Mouse (Mus musculus): ENCODE measurements at regions not wholly inside any gene's neighbourhood (a gene's known extent, or its start where the extent isn't known, plus 50 kb on each side); places are given as distances from the start of the nearest gene placed in this dataset.
A peak's percentile ranks its signal among the peaks of the same experiment; 100 is the strongest.

DNA sequence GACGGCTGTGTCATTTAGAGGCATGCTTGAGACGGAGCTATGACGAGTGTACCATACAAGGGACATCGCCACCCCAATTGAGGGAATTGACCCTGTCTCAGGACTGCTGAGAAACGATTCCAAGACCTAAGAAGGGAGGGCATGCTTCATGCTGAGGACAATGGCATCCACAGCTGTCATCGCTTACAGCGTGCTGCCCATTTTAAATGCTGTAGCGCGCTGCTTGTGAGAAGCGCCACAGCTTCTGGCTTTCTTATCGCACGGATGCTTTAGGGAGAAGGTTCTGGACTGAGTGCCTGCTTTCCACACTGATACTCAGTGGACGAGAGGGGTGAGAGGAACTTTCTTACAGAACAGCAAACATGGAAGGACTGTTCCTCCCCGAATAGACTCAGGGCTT, 357.8 kb upstream of the Arglu1 start:
- no peak for DNase-seq (ENCODE audit: low spot score in 2 of 2)

DNA sequence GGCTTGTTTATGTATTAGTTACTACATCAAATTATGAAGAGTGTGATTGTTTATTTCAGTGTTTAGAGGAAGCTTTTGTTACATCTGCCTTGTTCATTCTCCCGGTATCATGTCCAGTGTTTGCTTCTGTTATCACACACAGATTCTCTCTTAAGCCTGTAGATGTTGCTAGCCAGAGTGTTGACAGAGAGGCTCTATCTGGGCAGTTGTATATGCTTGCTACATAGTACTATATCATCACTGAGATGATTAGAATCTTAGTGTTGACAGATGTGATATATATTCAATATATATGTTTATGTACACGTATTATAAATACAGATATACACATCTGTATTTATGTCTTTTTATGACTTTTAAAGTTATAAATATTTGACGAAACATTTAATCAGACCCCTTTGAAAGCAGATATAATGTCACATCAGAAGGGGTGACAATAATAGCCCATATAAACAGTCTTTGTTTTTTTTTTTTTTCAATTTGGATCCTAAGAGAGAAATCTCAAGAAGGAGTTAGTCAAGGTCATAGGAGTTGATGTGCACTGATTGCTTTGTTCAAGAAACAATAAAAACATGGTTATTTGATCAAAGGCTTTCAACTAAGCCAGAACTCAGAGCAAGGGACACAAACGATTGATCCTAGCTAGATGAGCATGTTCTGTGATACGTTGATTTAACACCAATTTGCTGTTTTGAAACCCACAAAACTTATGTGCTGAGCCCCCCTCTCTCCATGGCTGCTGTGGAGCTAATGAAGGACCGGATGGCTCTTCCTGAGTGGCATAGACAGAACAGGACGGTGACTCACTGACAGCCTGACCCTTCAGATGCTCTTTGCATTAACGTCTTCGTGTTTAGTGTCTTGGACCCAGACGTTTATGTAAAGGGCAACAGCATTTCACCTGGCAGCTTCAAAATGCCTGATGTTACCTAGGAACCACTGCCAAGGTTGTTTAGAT, 352.8 kb upstream of the Arglu1 start:
- DNase-seq (ENCODE audit: low spot score in 2 of 2): no peak

DNA sequence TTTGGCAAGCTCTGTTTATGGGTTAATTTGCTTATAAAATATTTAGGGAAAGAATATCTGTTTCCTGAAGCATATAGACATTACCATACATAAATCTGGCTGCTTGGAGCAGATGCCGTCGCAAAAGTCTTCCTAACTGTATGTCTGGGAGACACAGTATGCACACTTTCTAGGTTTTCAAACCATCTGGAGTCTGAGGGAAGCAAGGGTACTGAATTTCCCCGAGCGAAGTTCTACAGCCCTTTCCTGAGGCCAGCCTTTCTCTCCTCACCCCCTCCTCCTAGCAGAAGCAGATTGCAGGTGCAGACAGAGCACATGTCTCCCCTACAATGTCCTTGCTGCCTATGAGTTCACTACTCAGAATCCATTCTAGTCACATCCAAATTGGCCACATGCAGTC, 338.8 kb upstream of the Arglu1 start:
- DNase-seq (ENCODE audit: low spot score in 2 of 2): no peak

DNA sequence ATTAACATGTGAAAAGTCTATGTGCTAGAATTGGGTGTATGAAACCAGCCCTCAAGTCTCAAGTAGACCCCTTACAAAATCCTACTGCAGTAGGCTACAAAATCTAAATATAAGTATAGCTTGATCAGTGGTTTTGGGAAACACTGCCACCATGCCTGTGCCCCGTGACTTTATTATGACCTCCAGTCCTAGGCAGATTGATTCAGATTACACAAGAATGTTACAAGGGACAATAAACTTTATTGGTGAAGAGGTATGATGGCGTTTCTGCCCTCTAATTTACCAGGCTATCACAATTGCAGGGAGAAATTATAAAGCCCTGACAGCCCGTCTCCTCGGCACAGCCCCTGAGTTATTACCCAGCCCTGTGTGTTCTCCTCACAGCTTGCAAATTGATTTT, 337.4 kb upstream of the Arglu1 start:
- DNase-seq (ENCODE audit: low spot score in 2 of 2): no peak

DNA sequence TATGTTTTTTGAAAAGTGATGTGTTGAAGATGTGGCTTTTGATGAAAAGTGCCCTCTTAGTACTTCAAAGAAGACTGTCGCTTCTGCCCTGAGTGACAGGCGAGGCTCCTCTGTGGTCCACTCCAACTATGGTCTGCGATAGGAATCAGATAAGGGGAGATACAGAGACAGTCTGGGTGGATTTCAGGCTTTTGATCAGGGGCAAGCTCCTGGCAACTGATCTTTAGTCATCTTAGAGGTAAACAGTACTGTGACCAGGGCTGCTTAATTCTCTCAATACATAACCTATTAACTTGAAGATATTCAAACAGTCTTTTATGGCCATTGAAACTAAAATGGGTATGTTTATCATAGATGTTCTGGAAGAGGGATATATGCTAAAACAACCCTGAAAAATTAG, 335.6 kb upstream of the Arglu1 start:
- DNase-seq (ENCODE audit: low spot score in 2 of 2): no peak

DNA sequence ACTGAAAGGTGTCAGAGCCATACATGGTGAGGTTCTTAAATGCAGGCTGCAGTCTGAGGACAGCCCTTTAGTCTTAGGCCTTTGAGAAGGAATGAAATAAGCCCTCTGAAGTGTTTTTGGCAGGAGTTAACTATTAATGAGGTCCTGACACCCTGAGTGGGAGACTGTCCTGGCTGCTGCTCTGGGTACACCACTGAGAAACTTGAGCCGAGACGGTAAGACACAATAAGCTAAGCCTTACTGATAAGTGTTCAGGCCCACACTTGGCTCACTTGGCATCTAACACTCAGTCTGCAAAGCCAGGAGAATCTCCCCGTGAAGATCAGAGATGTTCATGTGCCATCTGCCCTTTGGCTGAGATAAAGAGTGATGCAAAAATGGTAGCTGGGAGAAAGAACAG, 335.1 kb upstream of the Arglu1 start:
- DNase-seq (ENCODE audit: low spot score in 2 of 2): no peak

DNA sequence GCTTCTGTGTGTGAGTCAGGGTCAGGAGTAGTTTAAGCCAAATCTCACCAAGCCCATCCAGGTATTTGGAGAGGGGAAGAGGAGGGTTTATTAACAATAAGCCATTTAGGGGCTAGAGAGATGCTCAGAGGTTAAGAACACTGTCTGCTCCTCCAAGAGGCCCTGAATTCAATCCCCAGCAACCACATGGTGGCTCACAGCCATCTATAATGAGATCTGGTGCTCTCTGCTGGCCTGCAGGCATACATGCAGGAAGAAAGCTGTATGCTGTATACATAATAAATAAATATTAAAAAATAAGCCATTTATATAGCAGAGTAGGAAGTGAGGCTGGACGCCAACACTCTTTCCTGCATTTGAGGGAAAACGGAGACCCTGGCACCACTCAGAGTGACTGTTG, 330.4 kb upstream of the Arglu1 start:
- no peak for DNase-seq (ENCODE audit: low spot score in 2 of 2)

DNA sequence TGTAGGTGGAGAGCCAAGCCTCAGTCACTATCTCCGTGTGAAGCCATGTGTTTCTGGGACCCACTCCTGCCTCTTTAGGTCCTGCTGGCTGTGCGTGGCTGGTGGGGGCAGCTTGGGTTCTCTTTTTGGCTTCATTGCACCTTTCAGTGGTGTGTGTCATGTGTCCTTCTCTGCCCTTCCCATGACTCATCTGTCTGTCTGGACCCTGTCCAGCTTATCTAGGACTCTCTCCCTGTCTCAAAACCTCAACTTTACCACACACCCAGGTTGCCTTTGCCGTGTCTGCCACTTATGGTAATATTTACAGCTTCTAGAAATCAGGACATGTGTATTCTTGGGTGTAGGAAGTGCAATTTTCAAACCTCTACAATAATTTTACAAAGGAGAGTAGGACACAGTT, 329.9 kb upstream of the Arglu1 start:
- DNase-seq (ENCODE audit: low spot score in 2 of 2): no peak

DNA sequence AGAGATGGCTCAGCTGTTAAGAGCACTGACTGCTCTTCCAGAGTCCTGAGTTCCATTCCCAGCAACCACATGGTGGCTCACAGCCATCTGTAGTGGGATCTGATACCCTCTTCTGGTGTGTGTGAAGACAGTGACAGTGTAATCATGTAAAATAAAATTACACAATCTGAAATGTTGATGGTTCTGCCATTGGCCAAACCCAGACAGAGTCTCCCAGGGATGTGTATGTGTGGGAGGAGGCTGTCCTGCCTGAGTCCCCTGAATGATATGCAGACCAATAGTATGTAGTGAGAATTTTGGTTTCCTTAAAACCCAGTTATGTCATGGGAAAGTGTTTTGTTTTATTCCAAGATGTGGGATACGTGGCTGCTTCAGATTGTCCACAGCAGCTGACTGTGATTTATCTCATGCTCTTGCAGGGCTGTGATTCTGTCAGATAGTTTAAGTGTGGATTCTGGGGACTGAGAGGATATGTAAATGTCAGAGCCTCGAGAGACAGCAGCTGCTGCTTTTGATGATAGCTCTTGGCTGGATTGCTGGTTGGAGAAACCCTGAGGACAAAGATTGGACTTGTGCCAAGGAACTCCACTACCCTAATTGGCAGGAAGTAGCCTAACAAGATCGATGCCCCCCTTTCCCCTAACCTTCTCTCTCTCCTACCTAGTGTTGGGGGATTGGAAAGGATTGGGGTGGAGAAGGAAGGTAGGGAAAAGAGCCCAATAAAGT, 321.6 kb upstream of the Arglu1 start:
- no peak for DNase-seq (ENCODE audit: low spot score in 2 of 2)

DNA sequence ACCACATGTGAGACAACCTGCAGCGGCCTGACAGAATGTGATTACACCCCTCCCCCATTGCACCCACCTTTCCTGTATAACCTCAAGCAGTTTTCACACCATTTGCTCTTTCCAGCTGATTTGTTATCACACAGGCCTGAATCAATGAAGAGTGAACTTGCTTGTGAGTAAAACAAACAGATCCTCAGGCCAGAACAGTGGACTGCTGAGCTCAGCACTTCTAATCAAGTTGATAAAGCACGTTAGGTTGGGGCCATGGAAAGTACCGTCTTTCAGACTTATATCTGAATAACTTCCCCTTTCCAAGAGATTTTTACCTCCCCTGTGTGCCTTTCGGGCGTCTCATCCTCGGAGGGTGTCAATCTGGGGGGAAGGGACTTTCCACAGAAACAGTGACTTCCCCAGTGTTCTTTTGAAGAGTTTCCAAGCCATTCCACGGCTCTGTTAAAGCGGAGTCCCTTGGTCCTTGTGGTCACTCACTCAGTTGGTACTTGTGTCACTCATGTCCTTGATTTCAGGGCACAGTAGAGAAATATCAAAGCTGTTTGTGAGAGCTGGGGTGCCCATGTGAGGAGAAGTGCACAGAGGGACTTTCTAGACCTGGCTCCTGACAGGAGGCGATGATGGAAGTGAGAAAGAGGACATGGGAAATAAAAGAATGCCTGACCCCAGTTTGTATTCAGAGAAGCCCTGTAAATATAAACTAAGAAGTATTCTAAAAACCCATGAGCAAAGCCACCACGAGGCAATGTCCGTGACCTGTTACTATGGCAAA, 317.9 kb upstream of the Arglu1 start:
- no peak for DNase-seq (ENCODE audit: low spot score in 2 of 2)

DNA sequence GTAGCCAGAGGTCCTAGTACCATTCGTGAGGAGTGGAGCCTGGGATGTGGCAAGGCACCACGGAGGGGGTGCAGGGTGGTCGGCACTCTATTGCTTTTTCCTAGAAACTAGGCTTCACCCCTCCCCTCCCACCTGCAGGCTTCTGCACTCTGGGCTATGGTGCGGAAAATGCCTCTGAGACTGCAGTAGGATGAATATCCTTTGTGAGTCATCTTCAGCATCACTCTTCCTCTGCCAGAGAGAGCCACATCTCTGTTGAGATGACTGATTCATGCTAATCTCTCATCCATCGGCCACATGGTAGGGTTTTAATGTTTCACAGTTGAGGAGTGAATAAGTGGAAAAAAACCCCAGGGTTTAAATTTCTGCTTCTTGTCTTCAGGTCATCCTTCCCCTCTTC, 309.6 kb upstream of the Arglu1 start:
- no peak for DNase-seq (ENCODE audit: low spot score in 2 of 2)

DNA sequence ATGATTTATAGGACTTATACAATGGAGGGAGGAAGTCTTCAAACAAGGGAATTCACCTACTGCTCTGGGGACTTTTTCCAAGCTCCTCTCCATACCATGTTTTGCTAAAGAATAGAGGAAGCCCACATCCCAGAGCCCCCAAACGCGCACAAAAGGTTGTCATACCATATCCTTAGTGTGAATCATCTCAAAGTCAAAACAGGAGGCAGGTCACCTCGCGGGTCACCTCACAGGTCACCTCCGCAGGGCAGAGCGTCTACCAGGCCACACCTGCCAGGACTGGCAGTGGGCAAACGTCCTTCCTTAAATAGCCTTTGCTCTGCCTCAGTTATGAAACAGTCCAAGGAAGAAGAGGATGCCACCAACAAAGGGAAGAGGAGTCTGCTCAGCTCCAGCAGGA, 307.3 kb upstream of the Arglu1 start:
- no peak for DNase-seq (ENCODE audit: low spot score in 2 of 2)

DNA sequence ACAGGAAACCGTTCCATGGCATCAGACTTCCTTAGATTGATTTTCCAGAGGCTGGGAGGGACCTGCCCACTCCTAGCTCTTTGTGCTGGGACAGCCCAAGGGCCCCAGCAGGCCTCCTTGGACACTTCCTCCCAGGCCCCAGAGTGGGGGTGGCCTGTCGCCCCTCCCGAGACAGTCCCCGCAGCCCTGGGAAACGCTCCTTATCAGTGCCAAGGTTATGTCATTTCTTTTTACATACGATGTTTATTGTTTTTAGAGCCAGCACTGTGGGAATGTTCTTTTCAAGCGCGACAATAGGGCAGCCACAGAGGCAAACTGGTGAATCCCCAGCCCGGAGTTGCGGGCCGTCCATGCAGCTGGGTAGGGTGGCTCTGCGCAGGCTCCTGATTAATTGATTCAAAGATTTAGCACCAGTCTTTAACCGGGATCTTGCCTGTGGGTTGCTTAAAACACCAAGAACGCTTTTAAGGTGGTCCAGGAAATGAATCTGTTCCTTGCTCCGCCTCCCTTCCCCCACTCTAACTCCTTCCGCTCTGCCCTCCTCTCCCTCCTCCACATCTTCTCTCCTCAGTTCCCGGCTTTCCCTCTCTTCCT, 304.4 kb upstream of the Arglu1 start:
- peak in 1 of 2 experiments; percentile 29 for DNase-seq (ENCODE audit: low spot score in 2 of 2)

DNA sequence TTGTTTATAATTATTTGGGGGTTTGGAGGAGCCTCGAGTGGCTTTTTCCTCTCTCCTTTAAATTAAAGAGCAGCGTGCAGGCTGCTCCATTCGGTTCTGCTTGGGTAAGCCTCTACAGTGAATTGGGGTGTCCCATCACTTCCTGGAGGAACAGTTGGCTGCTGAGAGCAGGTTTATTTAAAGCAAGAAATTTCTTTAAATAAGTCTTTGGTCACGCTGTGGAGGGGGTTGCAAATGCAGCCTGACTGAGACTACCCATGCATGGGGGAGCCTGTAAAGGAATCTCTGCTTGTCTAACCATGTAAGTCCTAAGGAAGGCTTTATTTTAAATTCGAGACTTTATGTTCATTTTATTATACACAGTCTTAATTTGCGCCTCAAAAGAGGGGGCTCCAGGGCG, 303.7 kb upstream of the Arglu1 start:
- no peak for DNase-seq (ENCODE audit: low spot score in 2 of 2)

DNA sequence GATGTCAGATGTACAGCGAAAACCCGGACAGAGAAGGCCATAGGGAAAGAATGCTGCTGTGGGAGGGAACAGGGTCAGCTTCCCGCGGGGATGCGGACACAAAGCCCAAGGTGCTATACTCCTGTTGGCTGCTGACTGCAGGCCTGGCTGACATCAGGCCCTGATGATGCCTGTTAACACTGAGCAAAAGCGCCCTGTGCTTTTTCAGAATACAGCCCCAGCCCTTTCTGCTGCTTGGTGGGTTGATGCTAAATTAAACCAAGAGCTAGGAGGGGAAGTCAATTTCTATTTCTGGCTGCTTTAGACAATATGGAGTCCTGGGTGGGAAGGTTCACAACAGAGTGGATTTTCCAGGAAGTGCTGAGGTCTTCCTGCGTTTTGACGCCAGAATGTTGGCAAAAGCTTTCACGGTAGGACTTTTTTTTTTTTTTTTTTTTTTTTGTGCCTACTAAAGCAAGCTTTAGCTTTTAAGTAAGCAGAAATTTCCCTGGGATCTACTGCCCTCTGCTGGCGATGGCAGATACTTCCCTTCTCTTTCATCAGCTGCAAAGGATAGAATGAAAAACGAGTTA, 302.2 kb upstream of the Arglu1 start:
- DNase-seq (ENCODE audit: low spot score in 2 of 2): peak; percentile 60 to 84

DNA sequence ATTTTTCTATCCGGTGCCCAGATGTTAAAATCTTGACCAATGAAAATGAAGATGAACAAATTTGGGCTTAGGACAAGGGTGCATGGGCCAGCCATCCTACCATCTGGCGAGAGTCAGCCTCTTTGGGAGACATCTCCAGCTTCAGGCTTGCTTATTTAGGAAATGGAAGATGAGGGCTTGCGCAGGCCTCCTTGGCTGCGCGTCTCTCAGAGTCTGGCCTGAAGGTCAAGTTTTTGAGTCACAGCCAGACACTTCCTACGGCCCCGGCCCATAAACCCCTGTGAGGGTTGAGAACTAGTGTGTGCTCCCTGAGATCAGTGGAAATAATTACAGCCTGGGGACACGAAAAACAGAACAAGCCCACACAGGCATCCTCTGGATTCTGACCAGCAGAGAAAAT, 300.7 kb upstream of the Arglu1 start:
- DNase-seq (ENCODE audit: low spot score in 2 of 2): no peak

DNA sequence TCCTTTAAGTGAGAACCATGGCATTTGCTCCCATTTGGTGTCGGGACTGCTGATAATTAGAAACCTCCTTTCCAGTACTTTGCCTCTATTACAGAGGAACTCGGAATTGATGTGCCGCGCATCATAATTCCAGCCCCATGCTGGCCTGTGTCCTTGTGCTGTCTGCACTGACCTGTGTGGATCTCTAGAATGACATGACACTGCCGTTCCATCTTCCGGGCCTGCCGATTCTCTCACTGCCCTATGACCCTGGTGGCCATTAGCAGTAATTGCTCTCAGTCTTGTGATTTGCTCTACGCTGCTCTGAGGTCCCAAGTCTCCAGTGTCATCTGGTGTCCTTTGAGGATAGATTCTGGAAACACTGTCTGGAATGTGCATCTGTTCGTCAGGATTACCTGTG, 295.7 kb upstream of the Arglu1 start:
- no peak for DNase-seq (ENCODE audit: low spot score in 2 of 2)

DNA sequence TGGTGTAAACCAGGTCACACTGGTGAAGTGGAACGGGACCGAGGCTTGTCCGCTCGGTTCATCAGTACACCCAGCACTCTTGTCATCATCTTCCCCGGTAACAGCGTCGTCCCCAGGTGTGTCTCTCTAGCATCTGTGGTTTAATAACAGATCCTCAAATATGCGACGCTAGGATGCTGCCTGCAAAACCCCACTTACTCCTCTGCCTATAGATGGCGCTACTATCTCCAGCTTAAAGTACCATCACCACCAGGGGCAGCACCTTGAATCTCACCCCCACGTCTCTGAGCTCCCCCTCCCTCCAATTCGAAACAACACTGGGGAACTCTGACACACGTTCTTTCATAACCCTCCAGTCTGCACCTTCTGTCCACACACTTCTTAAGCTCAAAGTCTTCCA, 295.1 kb upstream of the Arglu1 start:
- no peak for DNase-seq (ENCODE audit: low spot score in 2 of 2)

DNA sequence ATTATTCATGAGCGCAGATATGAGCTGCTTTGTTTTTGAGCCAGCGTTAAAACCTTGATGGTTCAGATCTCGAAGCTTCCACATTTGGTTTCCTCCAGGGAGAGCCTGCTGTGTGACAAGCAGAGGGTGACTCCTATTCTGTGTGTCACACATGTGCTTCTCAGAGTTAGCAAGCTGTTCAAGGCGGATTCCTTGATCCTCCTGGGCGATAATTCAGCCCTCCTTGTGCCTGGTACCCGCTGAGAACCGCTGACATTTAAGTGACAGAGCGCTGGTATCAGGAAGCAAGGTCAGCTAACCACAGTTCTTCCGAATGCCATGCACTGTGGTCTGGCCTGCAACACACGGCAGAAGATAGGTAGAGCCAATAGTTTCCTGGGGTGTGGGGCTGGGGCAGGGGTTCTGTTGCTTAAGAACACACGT, 294.5 kb upstream of the Arglu1 start:
- no peak for DNase-seq (ENCODE audit: low spot score in 2 of 2)

DNA sequence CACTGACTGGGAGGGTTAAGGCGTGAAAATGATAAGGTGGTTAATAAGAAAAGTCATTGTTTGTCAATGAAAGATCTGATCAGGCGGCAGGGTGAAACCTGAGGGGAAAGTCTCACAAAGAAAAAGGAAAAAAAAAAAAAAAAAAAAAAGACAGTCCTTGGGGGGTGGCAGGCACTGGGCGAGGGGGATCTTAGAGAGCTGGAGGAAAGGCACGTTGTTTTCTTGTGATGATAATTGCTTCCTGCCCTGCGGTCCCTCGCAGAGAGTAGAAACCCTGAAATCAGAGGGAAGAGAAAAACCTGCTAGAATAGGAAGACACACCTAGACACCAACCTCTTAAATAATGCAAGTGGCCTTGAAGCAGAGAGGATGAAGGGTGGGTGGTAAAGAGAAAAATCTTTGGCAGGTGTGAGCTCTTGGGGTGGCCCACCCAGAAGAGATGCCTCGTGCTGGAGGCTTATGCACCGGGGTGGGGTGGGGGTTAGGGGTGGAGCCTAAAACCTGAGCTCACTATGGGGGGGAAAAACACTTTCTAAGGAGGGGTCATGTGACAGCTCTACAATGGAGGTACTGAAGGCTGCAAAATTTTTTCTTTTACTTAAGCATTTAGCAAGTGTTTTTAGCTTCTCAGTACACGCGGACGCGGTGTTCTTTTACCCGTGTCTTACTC, 294.0 kb upstream of the Arglu1 start:
- DNase-seq (ENCODE audit: low spot score in 2 of 2): no peak

DNA sequence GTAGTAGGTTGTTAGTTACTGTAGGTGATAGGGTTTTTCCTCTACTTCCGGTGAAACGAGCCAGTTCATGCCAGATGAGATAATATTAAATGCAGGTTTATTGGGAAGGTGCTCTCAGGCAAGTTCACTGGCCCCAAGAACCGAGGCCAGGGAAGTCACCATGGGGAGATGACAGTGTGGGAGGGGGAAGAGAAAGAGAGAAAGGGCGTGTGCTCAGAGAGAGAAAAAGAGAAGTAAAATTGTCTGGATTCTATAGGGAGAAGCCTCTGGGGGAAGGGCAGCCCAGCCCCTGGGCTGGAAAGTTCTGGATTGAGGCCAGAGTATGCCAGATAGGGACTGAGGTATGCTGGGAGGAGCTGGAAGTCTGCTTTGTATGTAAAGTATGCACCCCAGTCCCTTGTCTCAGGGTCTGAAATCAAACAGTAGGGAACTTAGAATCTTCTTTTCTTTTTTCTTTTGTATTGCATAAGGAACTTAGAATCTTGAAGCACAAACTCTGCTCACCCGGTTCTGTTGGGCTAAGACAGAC, 292.9 kb upstream of the Arglu1 start:
- DNase-seq (ENCODE audit: low spot score in 2 of 2): no peak
